Mouse (Mus musculus): Measurements from ENCODE around the gene Rcl1. TPM values are rescaled to one million over a fixed set of nuclear protein-coding genes. Genes with fewer than 3 reads are reported as not detected.
A peak's percentile ranks its signal among the peaks of the same experiment; 100 is the strongest.

Gene Rcl1
- polyA plus RNA-seq, 1 experiment from 2014 or later = 83.7 TPM

DNA sequence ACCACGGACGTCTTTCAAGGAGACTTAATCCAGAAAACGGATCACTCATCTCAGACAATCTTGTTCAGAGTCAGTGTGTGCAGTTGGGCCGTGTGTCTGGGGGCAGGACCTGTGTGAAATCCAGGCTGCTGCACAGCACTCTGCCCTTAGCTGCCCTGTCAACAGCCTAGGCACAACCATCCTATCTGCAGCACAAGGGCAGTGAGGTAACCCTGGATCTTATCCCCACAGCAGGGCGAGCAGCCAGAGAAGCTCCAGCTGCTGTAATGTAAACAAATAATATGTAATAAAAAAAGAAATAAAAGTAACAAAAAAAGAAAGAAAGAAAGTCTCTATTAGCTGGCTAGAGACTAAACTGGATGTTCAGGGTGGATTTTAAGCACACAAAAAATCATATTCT is 32.0 kb upstream of the Rcl1 start:
- no peak for ATAC-seq
- H3K36me3 ChIP-seq = peaks cover 21% of the 10 kb centered on the region
- H3K9me3 ChIP-seq (replicated peaks) = no peaks in the 10 kb centered on the region
- H3K27ac ChIP-seq = peak overlapping the region; percentile 68
- peaks cover 66% of the 10 kb centered on the region for H3K4me1 ChIP-seq
- H3K27me3 ChIP-seq (replicated peaks) = no peaks in the 10 kb centered on the region
- peak overlapping the region; percentile 79 for H3K9ac ChIP-seq
- 66% methylated on average over 5 of the region's 5 CpGs for WGBS (ENCODE audit: insufficient replicate concordance)
- peak overlapping the region; percentile 68 for H3K4me2 ChIP-seq
- peak overlapping the region; percentile 68 for H3K4me3 ChIP-seq

GRCm38 (mm10) chr19:29074802-29075201 is 26.4 kb upstream of the Rcl1 start:
- H3K27me3 ChIP-seq (replicated peaks) = no peaks in the 10 kb centered on the region
- no peak overlapping the region for H3K4me3 ChIP-seq
- peaks cover 32% of the 10 kb centered on the region for H3K36me3 ChIP-seq
- ATAC-seq = no peak
- H3K9ac ChIP-seq = no peak overlapping the region
- no peak overlapping the region for H3K4me2 ChIP-seq
- 72% methylated on average over 6 of the region's 6 CpGs for WGBS (ENCODE audit: insufficient replicate concordance)
- H3K27ac ChIP-seq = no peak overlapping the region
- H3K4me1 ChIP-seq = peaks cover 21% of the 10 kb centered on the region
- no peaks in the 10 kb centered on the region for H3K9me3 ChIP-seq (replicated peaks)

- Histone ChIP-seq H3K4me2 (no peak overlapping the region), H3K9me3 (replicated peaks) (no peaks in the 10 kb centered on the region), H3K4me3 (no peak overlapping the region), H3K4me1 (peaks cover 12% of the 10 kb centered on the region), H3K36me3 (peaks cover 27% of the 10 kb centered on the region), H3K27me3 (replicated peaks) (no peaks in the 10 kb centered on the region), H3K9ac (no peak overlapping the region), H3K27ac (no peak overlapping the region)
- 56% methylated on average over 6 of the region's 6 CpGs for whole genome bisulfite sequencing (ENCODE audit: insufficient replicate concordance)
- no peak; the same call in 1 of the 2 replicates for ATAC-seq
Measured at GRCm38 (mm10) chr19:29088628-29089027, 12.5 kb upstream of the Rcl1 start.

GRCm38 (mm10) chr19:29092194-29092593 is 9.0 kb upstream of the Rcl1 start:
- H3K4me2 ChIP-seq = no peak overlapping the region
- no peak overlapping the region for H3K27ac ChIP-seq
- peaks cover 12% of the 10 kb centered on the region for H3K4me1 ChIP-seq
- H3K9ac ChIP-seq = no peak overlapping the region
- no peak overlapping the region for H3K4me3 ChIP-seq
- peaks cover 15% of the 10 kb centered on the region; the same call in 1 of the 2 replicates for H3K36me3 ChIP-seq
- no peaks in the 10 kb centered on the region for H3K27me3 ChIP-seq (replicated peaks)
- no peak for ATAC-seq
- no peaks in the 10 kb centered on the region for H3K9me3 ChIP-seq (replicated peaks)

GRCm38 (mm10) chr19:29099106-29099505 is 2.1 kb upstream of the Rcl1 start:
- no peak overlapping the region for H3K27ac ChIP-seq
- H3K27me3 ChIP-seq (replicated peaks) = no peaks in the 10 kb centered on the region; the same call in 1 of the 2 replicates
- peaks cover 31% of the 10 kb centered on the region for H3K4me1 ChIP-seq
- no peak overlapping the region for H3K9ac ChIP-seq
- ATAC-seq = no peak
- H3K4me2 ChIP-seq = no peak overlapping the region
- WGBS (ENCODE audit: insufficient replicate concordance) = 81% methylated on average over 5 of the region's 5 CpGs
- peaks cover 9% of the 10 kb centered on the region for H3K36me3 ChIP-seq
- no peaks in the 10 kb centered on the region for H3K9me3 ChIP-seq (replicated peaks)
- H3K4me3 ChIP-seq = no peak overlapping the region

DNA sequence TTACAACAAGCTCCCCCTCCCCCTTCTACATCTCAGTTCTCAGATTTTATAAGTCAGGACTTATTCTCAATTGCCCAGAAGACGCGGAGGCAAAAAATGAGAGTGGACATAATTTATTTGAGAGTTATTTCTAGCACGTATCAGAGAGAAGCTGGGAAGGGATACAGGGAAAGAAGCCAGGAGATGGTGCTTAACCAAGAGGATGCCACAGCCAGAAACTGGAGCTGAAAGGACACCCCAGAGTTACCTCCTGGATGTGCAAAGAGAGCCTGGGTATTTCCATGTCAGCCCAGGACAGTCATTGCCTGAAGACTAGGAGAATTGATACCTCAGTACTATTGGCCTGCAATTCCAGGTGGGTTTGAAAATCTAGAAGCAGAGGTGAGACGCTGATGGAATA is 1.6 kb upstream of the Rcl1 start:
- H3K36me3 ChIP-seq = peaks cover 11% of the 10 kb centered on the region

DNA sequence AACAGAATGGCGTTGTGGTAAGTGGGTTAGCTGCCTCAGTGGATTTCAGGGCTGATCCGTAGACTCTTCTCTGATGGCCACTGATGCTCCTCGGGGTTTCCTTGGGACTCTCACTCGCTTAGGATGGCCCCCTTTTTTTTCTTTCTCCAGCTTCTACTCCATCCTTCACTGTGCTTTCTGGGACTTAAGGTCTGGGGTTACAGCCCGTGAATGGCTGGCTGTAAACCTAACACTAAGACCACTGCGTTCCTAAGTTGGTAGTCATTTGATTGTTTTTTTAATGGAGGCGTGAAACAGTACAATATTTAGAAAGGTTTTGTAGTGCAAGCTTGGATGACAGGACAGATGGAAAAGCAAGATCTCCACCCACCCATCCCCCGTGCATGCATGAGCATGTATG is 914 bp upstream of the Rcl1 start:
- no peaks in the 10 kb centered on the region for H3K9me3 ChIP-seq (replicated peaks)
- peak overlapping the region; percentile 99 for H3K4me2 ChIP-seq
- H3K9ac ChIP-seq = peak overlapping the region; percentile 80
- H3K27me3 ChIP-seq (replicated peaks) = no peaks in the 10 kb centered on the region; the same call in 1 of the 2 replicates
- no peak for ATAC-seq
- H3K4me3 ChIP-seq = peak overlapping the region; percentile 82
- peaks cover 14% of the 10 kb centered on the region for H3K36me3 ChIP-seq
- H3K4me1 ChIP-seq = peaks cover 42% of the 10 kb centered on the region
- WGBS (ENCODE audit: insufficient replicate concordance) = 34% methylated on average over 8 of the region's 8 CpGs
- peak overlapping the region; percentile 67; the same call in 1 of the 2 replicates for H3K27ac ChIP-seq

More for the DNA sequence above, 1.6 kb upstream of the Rcl1 start:
- Histone ChIP-seq H3K4me1 (peaks cover 36% of the 10 kb centered on the region), H3K9ac (no peak overlapping the region), H3K27ac (no peak overlapping the region), H3K9me3 (replicated peaks) (no peaks in the 10 kb centered on the region), H3K27me3 (replicated peaks) (no peaks in the 10 kb centered on the region; the same call in 1 of the 2 replicates), H3K4me3 (no peak overlapping the region), H3K4me2 (no peak overlapping the region)
- WGBS (ENCODE audit: insufficient replicate concordance) = 89% methylated on average over 4 of the region's 4 CpGs
- no peak for ATAC-seq

- Histone ChIP-seq H3K36me3 (peaks cover 27% of the 10 kb centered on the region), H3K9me3 (replicated peaks) (no peaks in the 10 kb centered on the region), H3K9ac (peak overlapping the region; percentile 83), H3K4me1 (peaks cover 51% of the 10 kb centered on the region), H3K27ac (peak overlapping the region; percentile 77), H3K4me3 (peak overlapping the region; percentile 82), H3K4me2 (peak overlapping the region; percentile 99), H3K27me3 (replicated peaks) (no peaks in the 10 kb centered on the region; the same call in 1 of the 2 replicates)
- ATAC-seq = no peak; the same call in 1 of the 2 replicates
- WGBS (ENCODE audit: insufficient replicate concordance) = 2% methylated on average over 27 of the region's 27 CpGs
Measured at GRCm38 (mm10) chr19:29101591-29101990, 416 bp downstream of the Rcl1 start.

DNA sequence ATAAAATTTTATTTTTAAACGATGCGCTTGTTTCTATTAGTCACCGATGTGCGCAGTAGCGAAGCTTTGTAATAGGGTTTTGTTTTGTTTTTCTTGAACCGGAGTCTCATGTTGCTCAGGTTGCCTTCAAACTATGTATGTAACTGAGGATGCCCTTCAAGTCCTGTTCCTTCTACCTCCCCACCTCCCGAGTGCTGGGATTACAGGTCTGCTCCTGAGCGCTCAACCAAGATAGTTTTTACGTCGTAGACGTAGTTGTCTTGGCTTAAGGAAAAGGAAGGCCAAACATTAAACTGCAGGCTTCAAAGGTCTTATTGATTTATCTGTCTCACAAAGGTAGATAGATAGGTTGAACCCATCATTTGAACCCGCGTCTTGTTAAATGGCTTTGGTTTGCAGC is 923 bp downstream of the Rcl1 start:
- H3K36me3 ChIP-seq = peaks cover 32% of the 10 kb centered on the region
- H3K4me1 ChIP-seq = peaks cover 51% of the 10 kb centered on the region
- peak overlapping the region; percentile 82 for H3K4me3 ChIP-seq
- peak overlapping the region; percentile 83 for H3K9ac ChIP-seq
- H3K27ac ChIP-seq = peak overlapping the region; percentile 77
- no peaks in the 10 kb centered on the region; the same call in 1 of the 2 replicates for H3K27me3 ChIP-seq (replicated peaks)
- no peak for ATAC-seq
- WGBS (ENCODE audit: insufficient replicate concordance) = 7% methylated on average over 13 of the region's 13 CpGs
- H3K9me3 ChIP-seq (replicated peaks) = no peaks in the 10 kb centered on the region
- peak overlapping the region; percentile 99 for H3K4me2 ChIP-seq

DNA sequence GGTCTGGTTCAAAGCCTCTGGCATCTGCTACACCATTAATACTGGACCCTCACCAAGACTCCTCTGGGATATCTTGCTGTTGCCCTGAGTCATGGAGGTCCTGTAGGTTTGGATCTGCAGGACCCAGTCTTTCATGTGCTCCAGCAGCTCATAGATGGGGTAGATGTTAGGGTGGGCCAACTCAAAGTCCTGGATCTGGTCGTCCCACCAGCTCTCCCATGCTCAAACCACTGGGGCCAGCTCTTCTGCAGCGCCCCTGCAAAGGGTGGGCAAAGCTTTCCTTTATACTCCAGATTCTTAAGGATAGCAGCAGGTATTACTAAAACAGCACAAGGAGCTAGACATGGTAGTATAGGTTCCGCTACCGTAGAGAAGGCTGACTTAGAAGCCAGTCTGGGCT is 4.6 kb downstream of the Rcl1 start:
- Histone ChIP-seq H3K9ac (no peak overlapping the region), H3K36me3 (peaks cover 39% of the 10 kb centered on the region), H3K4me2 (no peak overlapping the region), H3K4me1 (peaks cover 43% of the 10 kb centered on the region), H3K9me3 (replicated peaks) (no peaks in the 10 kb centered on the region), H3K4me3 (no peak overlapping the region), H3K27me3 (replicated peaks) (no peaks in the 10 kb centered on the region), H3K27ac (no peak overlapping the region)
- WGBS (ENCODE audit: insufficient replicate concordance) = 89% methylated on average over 4 of the region's 4 CpGs
- ATAC-seq = no peak

GRCm38 (mm10) chr19:29106261-29106660 is 5.1 kb downstream of the Rcl1 start:
- Histone ChIP-seq H3K9me3 (replicated peaks) (no peaks in the 10 kb centered on the region), H3K4me2 (no peak overlapping the region), H3K9ac (no peak overlapping the region), H3K36me3 (peaks cover 39% of the 10 kb centered on the region), H3K27ac (no peak overlapping the region), H3K4me3 (no peak overlapping the region), H3K27me3 (replicated peaks) (no peaks in the 10 kb centered on the region), H3K4me1 (peaks cover 43% of the 10 kb centered on the region)
- 67% methylated on average over 5 of the region's 5 CpGs for WGBS (ENCODE audit: insufficient replicate concordance)
- no peak for ATAC-seq

- 74% methylated on average over 8 of the region's 8 CpGs for WGBS (ENCODE audit: insufficient replicate concordance)
- Histone ChIP-seq H3K9ac (no peak overlapping the region), H3K27ac (no peak overlapping the region), H3K4me2 (no peak overlapping the region), H3K36me3 (peaks cover 56% of the 10 kb centered on the region), H3K27me3 (replicated peaks) (no peaks in the 10 kb centered on the region), H3K9me3 (replicated peaks) (no peaks in the 10 kb centered on the region), H3K4me1 (peaks cover 8% of the 10 kb centered on the region; the same call in 1 of the 2 replicates), H3K4me3 (no peak overlapping the region)
- ATAC-seq = no peak
Measured at GRCm38 (mm10) chr19:29112662-29113061, 11.5 kb downstream of the Rcl1 start.

All from liver, embryonic 12.5 days (tissue).